Mouse (Mus musculus) midbrain, embryonic 14.5 days (tissue): ENCODE measurements around the gene Sh2b1. TPM values are rescaled to one million over a fixed set of nuclear protein-coding genes. Genes with fewer than 3 reads are reported as not detected.

ENCODE experiments used
- ATAC-seq: fragments of 200-750 bp; cut with Nextera tagmentation; 2 replicates; pipeline ENCODE4 v1.8.0; 2017; ENCODE audit warnings: moderate number of reproducible peaks, moderate library complexity; ENCODE audit not compliant: low FRiP score, low TSS enrichment
- DNase-seq: peaks from one replicate; pipeline ENCODE4 v3.0.0-alpha.2; 2015
- H3K27ac ChIP-seq: fragments of 300-500 bp; sonication (generic); replicated peaks from 2 replicates; pipeline ENCODE4 v1.5.1; 2014; ENCODE audit warnings: mild to moderate bottlenecking, low read depth, low read length, moderate library complexity
- H3K27me3 ChIP-seq: fragments of 300-500 bp; sonication (generic); 2 replicates; pipeline ENCODE4 v1.6.1; 2014; ENCODE audit warnings: low read length, control low read depth, mixed read lengths; ENCODE audit not compliant: control insufficient read depth, insufficient read depth
- H3K36me3 ChIP-seq: fragments of 300-500 bp; sonication (generic); 2 replicates; pipeline ENCODE4 v1.6.1; 2014; ENCODE audit warnings: low read length, control low read depth; ENCODE audit not compliant: control insufficient read depth, insufficient read depth
- H3K4me1 ChIP-seq: fragments of 300-500 bp; sonication (generic); 2 replicates; pipeline ENCODE4 v1.6.1; 2014; ENCODE audit warnings: mild to moderate bottlenecking, antibody characterized with exemption, low read length, control low read depth; ENCODE audit not compliant: control insufficient read depth, insufficient read depth
- H3K4me2 ChIP-seq: fragments of 300-500 bp; sonication (generic); 2 replicates; pipeline ENCODE4 v1.6.1; 2014; ENCODE audit warnings: mild to moderate bottlenecking, low read length, moderate library complexity
- H3K4me3 ChIP-seq: fragments of 300-500 bp; sonication (generic); replicated peaks from 2 replicates; pipeline ENCODE4 v1.5.1; 2014; ENCODE audit warnings: low read depth, low read length
- H3K9ac ChIP-seq: fragments of 300-500 bp; sonication (generic); replicated peaks from 2 replicates; pipeline ENCODE4 v1.6.1; 2014; ENCODE audit warnings: mild to moderate bottlenecking, low read length, moderate library complexity
- H3K9me3 ChIP-seq: fragments of 300-500 bp; sonication (generic); 2 replicates; pipeline ENCODE4 v1.6.1; 2016; ENCODE audit warnings: low read length, control low read depth, mixed read lengths; ENCODE audit not compliant: control insufficient read depth
- WGBS: fragments of 180-500 bp; shearing (Covaris S2); extraction: QIAGEN DNeasy Blood & Tissue Kit; methylation state at CpG from one replicate; pipeline ENCODE4 v1.1.7; 2014; 5-methylcytosine and 5-hydroxymethylcytosine counted together
- polyA plus RNA-seq: library from polyadenylated mRNA; unstranded; fragments of >200 nt; fragmentation: Nextera tagmentation; extraction: Ambion mirVana; gene quantifications from 2 replicates; pipeline ENCODE4 v1.2.1, GENCODE M21; 2014

Sh2b1 gene
- polyA plus RNA-seq, 1 experiment from 2014 or later: 67.5 TPM

DNA sequence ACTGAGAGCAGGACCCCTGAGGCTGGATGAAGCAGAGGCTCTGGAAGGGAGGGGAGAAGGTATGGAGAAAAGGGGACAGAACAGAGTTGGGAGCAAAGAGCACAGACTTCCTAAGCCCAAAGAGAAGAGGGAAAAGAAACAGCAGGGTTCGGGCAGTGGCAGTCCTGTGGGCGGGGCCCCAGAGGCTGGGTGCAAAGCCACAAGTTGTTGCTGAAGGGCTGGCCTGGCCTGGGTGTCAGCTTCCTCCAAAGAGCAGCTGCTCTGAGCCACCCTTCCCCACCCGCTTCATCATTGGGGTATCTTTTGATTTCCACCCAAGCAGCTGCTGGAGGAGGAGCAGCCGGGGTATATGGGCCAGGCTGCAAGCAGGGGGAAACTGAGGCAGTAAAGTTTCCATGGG, 11.1 kb downstream of the Sh2b1 start:
- ATAC-seq: no peak
- no peak overlapping the region for H3K4me3 ChIP-seq
- no peak overlapping the region for H3K9ac ChIP-seq
- no peaks in the 10 kb centered on the region for H3K9me3 ChIP-seq
- no peak overlapping the region for H3K4me2 ChIP-seq
- no peak for DNase-seq
- peaks cover 31% of the 10 kb centered on the region for H3K36me3 ChIP-seq
- H3K27ac ChIP-seq: no peak overlapping the region
- H3K27me3 ChIP-seq: no peaks in the 10 kb centered on the region
- WGBS: 70% methylated on average over 4 of the region's 4 CpGs
- no peaks in the 10 kb centered on the region for H3K4me1 ChIP-seq

- WGBS: 62% methylated on average over 4 of the region's 4 CpGs
- H3K27ac ChIP-seq: no peak overlapping the region
- no peak overlapping the region for H3K4me2 ChIP-seq
- H3K27me3 ChIP-seq: no peaks in the 10 kb centered on the region
- no peak overlapping the region for H3K9ac ChIP-seq
- no peak overlapping the region for H3K4me3 ChIP-seq
- peaks cover 25% of the 10 kb centered on the region for H3K36me3 ChIP-seq
- H3K4me1 ChIP-seq: no peaks in the 10 kb centered on the region
- ATAC-seq (no peak), DNase-seq (no peak)
- H3K9me3 ChIP-seq: no peaks in the 10 kb centered on the region
Measured at GRCm38 (mm10) chr7:126463547-126463946, 11.7 kb downstream of the Sh2b1 start.

DNA sequence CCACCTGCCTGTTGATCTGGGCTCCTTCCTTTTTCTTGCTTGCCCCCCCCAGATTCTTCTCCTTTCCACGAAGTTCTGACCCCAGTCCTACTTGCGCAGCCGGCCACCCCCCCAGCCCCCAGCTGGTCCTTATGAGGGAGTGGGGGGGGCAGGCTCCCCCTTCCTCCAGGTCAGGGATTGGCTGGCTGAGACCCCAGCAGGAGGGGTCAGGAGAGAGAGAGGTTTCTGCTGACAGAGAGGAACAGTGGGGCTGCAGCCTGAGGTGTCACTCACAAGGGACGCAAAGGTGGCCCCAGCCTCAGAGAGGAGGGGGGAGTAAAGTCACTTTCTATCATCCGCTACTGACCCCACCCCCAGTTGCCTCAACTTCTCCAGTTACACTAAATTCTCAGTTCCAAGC, 12.2 kb downstream of the Sh2b1 start, which contains the start of gene Atp2a1:
TSS of gene Atp2a1 (minus strand) at position 105 of the 400 bp plus-strand sequence.
- no peak within 1 kb of the TSS for H3K27ac ChIP-seq
- no peaks in the 10 kb centered on the region for H3K4me1 ChIP-seq
- no peak for ATAC-seq
- WGBS: 55% methylated on average over 5 of the region's 5 CpGs
- H3K9me3 ChIP-seq: no peaks in the 10 kb centered on the region
- DNase-seq: no peak
- no peak within 1 kb of the TSS for H3K4me3 ChIP-seq
- no peak within 1 kb of the TSS for H3K4me2 ChIP-seq
- H3K36me3 ChIP-seq: peaks cover 20% of the 10 kb centered on the region
- no peak within 1 kb of the TSS for H3K9ac ChIP-seq
- no peaks in the 10 kb centered on the region for H3K27me3 ChIP-seq

DNA sequence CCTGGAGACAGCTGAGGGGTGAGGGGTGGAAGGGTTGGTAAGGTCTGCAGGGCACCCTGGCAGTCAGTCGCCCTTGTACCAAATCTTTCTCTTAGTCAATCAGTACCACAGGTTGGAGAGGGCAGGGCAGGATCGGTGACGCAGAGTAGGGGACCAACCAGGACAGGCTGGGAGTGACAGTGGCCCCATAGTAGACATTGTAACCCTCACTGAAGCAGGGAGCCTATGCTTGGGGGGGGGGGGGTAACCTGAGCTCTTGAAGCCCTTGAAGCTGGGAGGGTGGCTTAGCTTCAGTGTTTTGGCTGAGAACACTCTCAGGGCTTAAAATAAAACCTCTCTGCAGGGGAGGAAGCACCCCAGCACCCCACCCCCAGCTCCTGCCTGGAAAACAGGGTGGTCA, 13.6 kb downstream of the Sh2b1 start:
- WGBS: 67% methylated on average over 3 of the region's 3 CpGs
- Histone ChIP-seq H3K36me3 (peaks cover 6% of the 10 kb centered on the region; the same call in 1 of the 2 replicates), H3K9me3 (no peaks in the 10 kb centered on the region), H3K27ac (no peak overlapping the region), H3K27me3 (no peaks in the 10 kb centered on the region), H3K9ac (no peak overlapping the region), H3K4me1 (no peaks in the 10 kb centered on the region), H3K4me2 (no peak overlapping the region), H3K4me3 (no peak overlapping the region)
- ATAC-seq (no peak), DNase-seq (no peak)

- Histone ChIP-seq H3K4me2 (no peak overlapping the region), H3K4me3 (no peak overlapping the region), H3K27ac (no peak overlapping the region), H3K36me3 (no peaks in the 10 kb centered on the region), H3K9ac (no peak overlapping the region), H3K27me3 (no peaks in the 10 kb centered on the region), H3K9me3 (no peaks in the 10 kb centered on the region), H3K4me1 (no peaks in the 10 kb centered on the region)
- no peak for DNase-seq
- 53% methylated on average over 10 of the region's 10 CpGs for WGBS
- no peak for ATAC-seq
Measured at GRCm38 (mm10) chr7:126460623-126461399, 14.4 kb downstream of the Sh2b1 start.

DNA sequence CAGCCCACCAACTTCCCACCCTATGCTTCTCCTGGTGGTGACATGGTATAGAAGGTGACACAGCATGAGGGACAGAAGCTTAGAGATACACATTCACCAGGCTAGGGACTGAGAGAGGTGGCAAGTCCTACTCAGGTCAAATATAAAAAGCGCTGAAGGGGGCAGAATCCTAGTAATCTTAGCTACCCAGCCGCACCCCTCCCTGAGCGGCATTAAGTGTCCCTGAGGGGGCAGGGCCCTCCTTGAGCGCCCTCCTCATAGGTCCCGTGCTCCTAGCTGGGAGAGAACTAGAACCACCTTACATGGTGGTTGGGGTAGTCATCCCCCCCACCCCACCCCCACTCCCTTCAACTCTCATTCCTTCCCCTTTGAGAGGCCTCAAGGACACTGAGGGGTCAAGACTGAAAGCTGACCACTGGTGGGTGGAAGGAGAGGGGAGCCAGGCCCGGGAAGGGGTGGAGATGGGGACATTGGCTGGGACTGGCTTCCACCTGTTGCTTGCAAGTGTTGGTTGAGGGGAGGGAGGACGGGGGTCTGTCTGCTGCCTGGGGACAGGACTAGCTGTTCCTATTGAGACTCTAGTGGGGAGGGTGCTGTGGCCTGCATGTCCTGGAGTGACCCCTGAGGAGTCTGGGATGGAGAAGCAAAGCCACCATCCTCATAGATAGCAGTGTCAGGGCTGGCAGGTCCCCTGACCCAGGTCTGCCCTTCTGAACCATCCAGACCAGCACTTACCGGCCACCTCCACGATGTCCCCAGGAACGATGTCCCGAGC, 16.2 kb downstream of the Sh2b1 start:
- H3K9me3 ChIP-seq: no peaks in the 10 kb centered on the region
- H3K27ac ChIP-seq: no peak overlapping the region
- DNase-seq (no peak), ATAC-seq (no peak)
- H3K4me3 ChIP-seq: no peak overlapping the region
- H3K4me1 ChIP-seq: no peaks in the 10 kb centered on the region
- no peak overlapping the region for H3K4me2 ChIP-seq
- 85% methylated on average over 11 of the region's 11 CpGs for WGBS
- H3K36me3 ChIP-seq: no peaks in the 10 kb centered on the region
- no peak overlapping the region for H3K9ac ChIP-seq
- H3K27me3 ChIP-seq: no peaks in the 10 kb centered on the region

GRCm38 (mm10) chr7:126458225-126458624, 17.0 kb downstream of the Sh2b1 start:
- WGBS: 80% methylated on average over 5 of the region's 5 CpGs
- Histone ChIP-seq H3K4me3 (no peak overlapping the region), H3K27ac (no peak overlapping the region), H3K27me3 (no peaks in the 10 kb centered on the region), H3K4me1 (no peaks in the 10 kb centered on the region), H3K9ac (no peak overlapping the region), H3K9me3 (no peaks in the 10 kb centered on the region), H3K4me2 (no peak overlapping the region), H3K36me3 (no peaks in the 10 kb centered on the region)
- ATAC-seq: no peak
- no peak for DNase-seq

DNA sequence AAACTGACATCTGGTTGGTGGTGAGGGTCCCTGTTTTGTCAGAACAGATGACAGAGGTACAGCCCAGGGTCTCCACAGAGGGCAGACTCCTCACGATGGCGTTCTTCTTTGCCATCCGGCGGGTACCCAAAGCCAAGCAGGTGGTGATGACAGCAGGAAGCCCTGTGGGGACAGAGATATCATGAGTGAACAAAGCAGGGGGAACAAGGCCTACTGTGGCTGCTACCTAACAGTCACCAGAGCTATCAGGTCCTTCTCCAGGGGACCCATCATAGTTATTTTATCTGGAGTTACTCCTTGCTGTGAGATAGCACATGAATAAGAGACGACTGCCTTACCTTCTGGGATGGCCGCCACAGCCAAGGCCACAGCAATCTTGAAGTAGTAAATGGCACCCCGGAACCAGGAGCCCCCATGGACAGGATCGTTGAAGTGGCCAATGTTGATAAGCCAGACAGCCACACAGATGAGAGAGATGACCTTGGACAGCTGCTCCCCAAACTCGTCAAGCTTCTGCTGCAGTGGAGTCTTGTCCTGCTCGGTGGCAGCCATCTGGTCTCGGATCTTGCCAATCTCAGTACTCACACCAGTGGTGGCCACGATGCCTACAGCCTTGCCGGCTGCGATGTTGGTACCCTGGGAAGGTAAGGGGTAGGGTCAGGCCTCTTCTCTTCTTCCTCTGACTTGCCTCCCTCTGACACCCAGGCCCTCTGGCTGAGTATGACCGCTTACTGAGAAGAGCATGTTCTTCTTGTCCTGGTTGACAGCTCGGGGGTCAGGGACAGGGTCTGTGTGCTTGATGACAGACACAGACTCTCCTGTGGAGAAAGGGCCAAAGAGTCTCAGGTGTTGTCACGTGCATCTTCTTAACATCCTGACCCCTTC, 18.6 kb downstream of the Sh2b1 start:
- Histone ChIP-seq H3K4me1 (no peaks in the 10 kb centered on the region), H3K27me3 (no peaks in the 10 kb centered on the region), H3K27ac (no peak overlapping the region), H3K9me3 (no peaks in the 10 kb centered on the region), H3K36me3 (no peaks in the 10 kb centered on the region), H3K4me2 (no peak overlapping the region), H3K9ac (no peak overlapping the region), H3K4me3 (no peak overlapping the region)
- no peak for ATAC-seq
- 92% methylated on average over 17 of the region's 17 CpGs for WGBS
- no peak for DNase-seq
